Mouse (Mus musculus) T-helper 17 cell (primary cell): ENCODE data around the gene Hyal2.

ENCODE experiments used
- in situ Hi-C, 2 experiments: fragments of 300-600 bp; cut with MboI, MseI; formaldehyde crosslinking; loops; 1 replicate in 1 of 2; 2 replicates in 1 of 2; pipeline ENCODE4 v1.15.1; 2025; ENCODE audit warnings: high pct_unique_total_duplicates in 2 of 2

Gene Hyal2

GRCm38 (mm10) chr9:107605041-107605661 is 37.4 kb downstream of the Hyal2 start:
- in situ Hi-C loops: no loop called here

GRCm38 (mm10) chr9:107606591-107606990 is 38.8 kb downstream of the Hyal2 start:
- in situ Hi-C loops: no loop called here

GRCm38 (mm10) chr9:107607036-107607435 is 39.3 kb downstream of the Hyal2 start:
- in situ Hi-C loops: no loop called here

GRCm38 (mm10) chr9:107607653-107608245 is 40.0 kb downstream of the Hyal2 start:
- in situ Hi-C loops: no loop called here

- in situ Hi-C loops: no loop called here
Measured at GRCm38 (mm10) chr9:107608741-107609432, 41.1 kb downstream of the Hyal2 start, which contains the start of gene Sema3b. Gene Sema3b, minus strand, starts transcription at chr9:107609229.

GRCm38 (mm10) chr9:107609433-107609830 is 41.7 kb downstream of the Hyal2 start:
- in situ Hi-C loops: no loop called here

GRCm38 (mm10) chr9:107611456-107612190 is 43.9 kb downstream of the Hyal2 start:
- in situ Hi-C loops: no loop called here

GRCm38 (mm10) chr9:107612191-107612944 is 44.6 kb downstream of the Hyal2 start:
- in situ Hi-C loops: no loop called here

- in situ Hi-C loops: no loop called here
Measured at GRCm38 (mm10) chr9:107612945-107613569, 45.3 kb downstream of the Hyal2 start.

- in situ Hi-C loops: no loop called here
Measured at GRCm38 (mm10) chr9:107615035-107615434, 47.3 kb downstream of the Hyal2 start.

- in situ Hi-C loops: no loop called here
Measured at GRCm38 (mm10) chr9:107617461-107617860, 49.7 kb downstream of the Hyal2 start.

GRCm38 (mm10) chr9:107618098-107618497 is 50.4 kb downstream of the Hyal2 start:
- in situ Hi-C loops: no loop called here

- in situ Hi-C loops: no loop called here
Measured at GRCm38 (mm10) chr9:107618778-107619545, 51.2 kb downstream of the Hyal2 start.

- in situ Hi-C loops: no loop called here
Measured at GRCm38 (mm10) chr9:107619546-107619879, 51.8 kb downstream of the Hyal2 start.

GRCm38 (mm10) chr9:107620954-107621353 is 53.2 kb downstream of the Hyal2 start:
- in situ Hi-C loops: no loop called here
